Comparison of ENCODE assay signal across 18 mouse cellular contexts in the genomic region with DNA sequence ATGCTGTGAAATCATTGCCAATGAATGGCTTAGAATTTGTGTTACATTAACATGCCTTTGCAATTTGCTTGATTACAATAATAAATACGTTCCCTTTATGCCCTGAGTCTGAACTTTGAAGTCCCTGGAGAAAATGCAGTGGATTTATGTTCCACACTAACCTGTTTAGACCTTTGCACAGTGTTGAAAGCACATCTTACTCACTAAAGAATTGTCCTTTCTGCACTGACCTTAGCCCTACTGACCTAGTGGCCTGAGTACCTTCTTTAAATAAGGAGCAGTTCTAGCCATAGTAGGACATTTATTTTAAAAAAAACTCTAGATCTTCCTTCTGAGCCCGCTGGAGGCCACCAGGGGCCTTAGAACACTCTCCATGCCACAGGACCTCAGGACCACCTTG.
"Had no signal": no experiment of that assay in that cellular context is flagged by ENCODE, and none has a peak within 500 bp of the region (broad histone marks: within the 10 kb centered on the region; RNA-seq: fewer than 3 reads in every experiment).

No protein-coding gene starts in this region.

- H3K4me3 ChIP-seq: midbrain, embryonic 10.5 days; midbrain, embryonic 12.5 days; myocyte; neural tube, embryonic 13.5 days; neural tube, embryonic 15.5 days had no signal

- H3K9me3 ChIP-seq: midbrain, embryonic 10.5 days; midbrain, embryonic 12.5 days; neural tube, embryonic 13.5 days; neural tube, embryonic 15.5 days had no signal

- H3K9ac ChIP-seq: lung, embryonic 14.5 days; midbrain, embryonic 12.5 days; neural tube, embryonic 13.5 days; neural tube, embryonic 15.5 days had no signal

- ATAC-seq: midbrain, embryonic 16.5 days had no signal

- H3K4me1 ChIP-seq: midbrain, embryonic 10.5 days; midbrain, embryonic 12.5 days; neural tube, embryonic 13.5 days; neural tube, embryonic 15.5 days had no signal

- H3K27me3 ChIP-seq: midbrain, embryonic 12.5 days; neural tube, embryonic 13.5 days; neural tube, embryonic 15.5 days had no signal

- DNase-seq: lung, embryonic 14.5 days; lung, postnatal 10 days; lung, postnatal 4 days; midbrain, embryonic 14.5 days; retina, postnatal 1 day; right cerebral cortex, adult 18-20 months; right cerebral cortex, postnatal 25 days; right cerebral cortex, postnatal 4 days; spleen, adult 18-20 months; thymus, adult 18-20 months; thymus, postnatal 14 days; thymus, postnatal 36 days had no signal

- H3K4me2 ChIP-seq: lung, embryonic 14.5 days; midbrain, embryonic 12.5 days; neural tube, embryonic 13.5 days; neural tube, embryonic 15.5 days had no signal

- H3K27ac ChIP-seq: midbrain, embryonic 10.5 days; midbrain, embryonic 12.5 days; neural tube, embryonic 13.5 days; neural tube, embryonic 15.5 days had no signal

- H3K36me3 ChIP-seq: midbrain, embryonic 10.5 days; midbrain, embryonic 12.5 days; neural tube, embryonic 13.5 days; neural tube, embryonic 15.5 days had no signal
